Mouse (Mus musculus): ENCODE measurements around the gene Cdc37l1. TPM values are rescaled to one million over a fixed set of nuclear protein-coding genes. Genes with fewer than 3 reads are reported as not detected.

Gene Cdc37l1
- 12.5 and 24.1 TPM in 2 replicates for polyA plus RNA-seq (2012; rRNA removed; ENCODE audit: low replicate concordance)

DNA sequence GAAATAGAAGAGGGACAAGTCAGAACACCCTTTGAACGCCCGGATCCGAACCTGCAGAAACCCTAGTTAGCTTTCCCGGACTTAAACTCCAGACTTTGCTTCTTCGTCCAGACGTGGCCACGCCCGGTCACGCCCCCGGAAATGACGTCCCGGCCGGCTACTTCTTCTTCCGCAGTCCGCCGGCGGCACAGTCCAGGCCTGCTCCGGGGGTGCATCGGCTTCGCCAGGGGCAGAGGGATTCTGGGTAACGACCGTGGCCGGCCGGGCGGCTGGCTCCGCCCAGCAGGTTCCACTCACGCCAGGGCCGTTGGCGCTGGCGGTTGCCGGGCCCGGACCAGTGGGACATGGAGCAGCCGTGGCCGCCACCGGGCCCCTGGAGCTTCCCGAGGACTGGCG lies at the start of gene Cdc37l1:
Gene Cdc37l1 (plus strand): TSS at position 159 of the 396 bp plus-strand sequence.

DNA sequence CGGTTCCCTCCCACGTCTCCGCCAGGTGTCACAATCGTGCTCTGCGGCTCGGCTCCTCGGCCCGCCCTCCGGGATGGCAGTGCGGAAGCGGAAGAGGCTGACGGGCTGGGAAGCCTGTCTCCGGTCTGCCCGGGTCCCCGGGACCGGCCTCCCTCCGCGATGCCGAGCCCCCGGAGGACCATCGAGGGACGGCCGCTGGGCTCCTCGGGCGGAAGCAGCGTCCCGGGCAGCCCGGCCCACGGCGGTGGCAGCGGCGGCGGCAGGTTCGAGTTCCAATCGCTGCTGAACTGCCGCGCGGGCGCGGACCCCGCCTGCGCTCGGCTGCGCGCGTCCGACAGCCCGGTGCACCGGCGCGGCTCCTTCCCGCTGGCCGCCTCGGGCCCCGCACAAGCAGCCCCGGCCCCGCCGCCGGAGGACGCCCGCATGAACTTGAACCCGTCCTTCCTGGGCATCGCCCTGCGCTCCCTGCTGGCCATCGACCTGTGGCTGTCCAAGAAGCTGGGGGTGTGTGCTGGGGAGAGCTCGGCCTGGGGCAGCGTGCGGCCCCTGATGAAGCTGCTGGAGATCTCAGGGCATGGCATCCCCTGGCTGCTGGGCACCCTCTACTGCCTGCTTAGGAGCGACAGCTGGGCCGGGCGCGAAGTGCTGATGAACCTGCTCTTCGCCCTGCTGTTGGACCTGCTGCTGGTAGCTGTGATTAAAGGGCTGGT lies 26.2 kb upstream of the Cdc37l1 start, which contains the start of gene Plpp6:
Gene Plpp6 (plus strand): TSS at position 112 of the 710 bp plus-strand sequence.

DNA sequence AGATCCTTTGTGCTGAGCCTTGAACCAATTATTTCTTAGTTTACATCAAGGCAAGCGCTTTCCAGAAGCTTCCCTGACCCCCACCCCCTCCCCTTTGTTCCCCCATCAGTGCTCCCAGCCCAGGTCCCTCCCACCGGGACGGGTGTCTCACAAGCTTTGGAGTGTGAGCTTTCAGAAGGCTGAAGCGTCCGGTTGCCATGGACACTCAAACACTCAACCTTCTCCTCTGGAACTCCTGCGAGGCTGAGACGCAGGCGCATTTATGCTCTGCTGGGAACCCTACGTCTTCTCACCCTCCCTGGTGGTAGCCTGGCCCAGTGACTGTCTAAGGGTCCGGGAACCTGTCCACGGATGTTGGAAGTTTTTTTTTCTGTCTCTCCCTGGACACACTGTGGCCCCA lies 22.5 kb upstream of the Cdc37l1 start, which contains the start of gene 4430402I18Rik:
Gene 4430402I18Rik (minus strand): TSS at position 149 of the 400 bp plus-strand sequence.

DNA sequence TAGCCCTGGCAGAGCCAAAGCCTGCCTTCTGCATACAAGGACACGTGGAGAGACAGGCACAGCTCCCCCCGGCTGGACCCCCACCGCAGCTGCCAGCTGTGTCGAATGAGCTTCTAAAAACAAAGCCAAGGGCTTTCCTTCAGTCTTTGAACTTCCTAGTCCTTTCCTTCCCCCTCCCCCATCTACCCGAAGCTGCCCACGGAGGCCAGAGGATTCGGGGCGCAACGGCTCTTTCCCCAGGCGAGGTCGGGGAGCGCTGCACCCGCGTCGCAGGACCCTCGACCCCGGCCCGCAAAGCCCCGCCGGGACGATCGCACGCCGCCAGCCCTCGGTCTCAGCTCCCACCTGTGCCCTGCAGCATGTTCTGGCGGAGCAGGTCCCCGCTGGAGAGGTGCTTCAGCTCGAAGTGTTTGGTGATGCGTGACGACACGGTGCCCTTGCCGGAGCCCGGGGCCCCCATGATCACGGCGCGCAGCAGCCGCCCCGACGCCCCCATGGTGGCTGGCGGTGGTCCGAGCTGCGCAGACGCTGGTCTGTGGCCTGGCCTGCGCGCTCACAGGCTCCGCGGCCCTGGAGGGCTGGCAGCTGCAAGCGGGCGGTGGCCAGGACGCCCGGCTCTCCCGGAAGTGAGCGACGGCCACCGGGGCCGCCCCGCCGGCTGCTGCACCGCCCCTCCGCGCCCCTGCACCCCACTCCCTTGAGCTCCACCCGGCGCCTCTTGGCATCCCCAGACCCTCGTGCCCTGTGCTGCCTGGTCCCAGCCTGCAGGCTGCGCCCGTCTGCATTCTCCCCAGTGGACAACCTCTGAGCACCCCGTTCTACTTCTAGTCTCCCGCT lies 57.4 kb downstream of the Cdc37l1 start, which contains the start of gene Ak3:
Gene Ak3 (minus strand): TSS at position 628 of the 837 bp plus-strand sequence.

Other genes starting within 250 kb of the Cdc37l1 start
- gene Slc1a1, start 155.3 kb upstream of the Cdc37l1 start, polyA plus RNA-seq (2012; rRNA removed; ENCODE audit: low replicate concordance), result 7.4 and 19.0 TPM in 2 replicates
- gene Plpp6, start 26.4 kb upstream of the Cdc37l1 start, polyA plus RNA-seq (2012; rRNA removed; ENCODE audit: low replicate concordance), result 15.0 and 16.2 TPM in 2 replicates
- 3.6 and 10.1 TPM in 2 replicates for gene 4430402I18Rik, start 22.6 kb upstream of the Cdc37l1 start, polyA plus RNA-seq (2012; rRNA removed; ENCODE audit: low replicate concordance)
- 129 and 175 TPM in 2 replicates for gene Ak3, start 57.6 kb downstream of the Cdc37l1 start, polyA plus RNA-seq (2012; rRNA removed; ENCODE audit: low replicate concordance)
- 25.4 and 37.5 TPM in 2 replicates for gene Rcl1, start 111.0 kb downstream of the Cdc37l1 start, polyA plus RNA-seq (2012; rRNA removed; ENCODE audit: low replicate concordance)

All from subcutaneous adipose tissue, adult 2 months (tissue).